Mouse (Mus musculus): Measurements from ENCODE around the gene Cdyl2. TPM values are rescaled to one million over a fixed set of nuclear protein-coding genes. Genes with fewer than 3 reads are reported as not detected.
A peak's percentile ranks its signal among the peaks of the same experiment; 100 is the strongest.

The Cdyl2 gene
- polyA plus RNA-seq, 1 experiment from 2014 or later, result 6.5 TPM

- no peak for ATAC-seq
Observed at GRCm38 (mm10) chr8:116656811-116657210, 76.0 kb downstream of the Cdyl2 start.

GRCm38 (mm10) chr8:116654881-116655280, 77.9 kb downstream of the Cdyl2 start:
- WGBS, result 84% methylated on average over 3 of the region's 3 CpGs
- H3K4me2 ChIP-seq (ENCODE audit: low read length), result no peak overlapping the region

More at GRCm38 (mm10) chr8:116656811-116657210, 76.0 kb downstream of the Cdyl2 start:
- WGBS, result 81% methylated on average over 3 of the region's 3 CpGs
- no peaks in the 10 kb centered on the region for H3K9me3 ChIP-seq (replicated peaks; ENCODE audit: control insufficient read depth, low read length)
- no peaks in the 10 kb centered on the region; the same call in 1 of the 2 replicates for H3K4me1 ChIP-seq (ENCODE audit: control insufficient read depth, insufficient read depth, low read length)
- no peak overlapping the region for H3K4me3 ChIP-seq (ENCODE audit: low read depth, low read length)
- no peak for DNase-seq (ENCODE audit: low spot score)
- no peak overlapping the region for H3K4me2 ChIP-seq (ENCODE audit: low read length)
- no peaks in the 10 kb centered on the region for H3K36me3 ChIP-seq (ENCODE audit: control insufficient read depth, insufficient read depth, low read length)
- H3K27me3 ChIP-seq (replicated peaks; ENCODE audit: control insufficient read depth, insufficient read depth, low read length), result no peaks in the 10 kb centered on the region
- no peak overlapping the region for H3K9ac ChIP-seq (ENCODE audit: low read length)
- no peak overlapping the region for H3K27ac ChIP-seq (ENCODE audit: low read depth, low read length)

GRCm38 (mm10) chr8:116652949-116653348, 79.8 kb downstream of the Cdyl2 start:
- no peaks in the 10 kb centered on the region; the same call in 1 of the 2 replicates for H3K4me1 ChIP-seq (ENCODE audit: control insufficient read depth, insufficient read depth, low read length)
- ATAC-seq, result peak; percentile 80
- no peak overlapping the region for H3K4me2 ChIP-seq (ENCODE audit: low read length)
- no peaks in the 10 kb centered on the region for H3K27me3 ChIP-seq (replicated peaks; ENCODE audit: control insufficient read depth, insufficient read depth, low read length)
- no peak overlapping the region for H3K4me3 ChIP-seq (ENCODE audit: low read depth, low read length)
- no peak overlapping the region for H3K27ac ChIP-seq (ENCODE audit: low read depth, low read length)
- DNase-seq (ENCODE audit: low spot score), result peak; percentile 81
- H3K36me3 ChIP-seq (ENCODE audit: control insufficient read depth, insufficient read depth, low read length), result no peaks in the 10 kb centered on the region
- H3K9ac ChIP-seq (ENCODE audit: low read length), result no peak overlapping the region
- H3K9me3 ChIP-seq (replicated peaks; ENCODE audit: control insufficient read depth, low read length), result no peaks in the 10 kb centered on the region
- WGBS, result 17% methylated on average over 4 of the region's 4 CpGs

More at GRCm38 (mm10) chr8:116654881-116655280, 77.9 kb downstream of the Cdyl2 start:
- Histone ChIP-seq H3K9ac (ENCODE audit: low read length) (no peak overlapping the region), H3K27me3 (replicated peaks; ENCODE audit: control insufficient read depth, insufficient read depth, low read length) (no peaks in the 10 kb centered on the region), H3K27ac (ENCODE audit: low read depth, low read length) (no peak overlapping the region), H3K36me3 (ENCODE audit: control insufficient read depth, insufficient read depth, low read length) (no peaks in the 10 kb centered on the region), H3K4me3 (ENCODE audit: low read depth, low read length) (no peak overlapping the region), H3K9me3 (replicated peaks; ENCODE audit: control insufficient read depth, low read length) (no peaks in the 10 kb centered on the region), H3K4me1 (ENCODE audit: control insufficient read depth, insufficient read depth, low read length) (no peaks in the 10 kb centered on the region; the same call in 1 of the 2 replicates)
- DNase-seq (ENCODE audit: low spot score) (no peak), ATAC-seq (no peak)

GRCm38 (mm10) chr8:116649975-116650725, 82.6 kb downstream of the Cdyl2 start:
- H3K36me3 ChIP-seq (ENCODE audit: control insufficient read depth, insufficient read depth, low read length), result no peaks in the 10 kb centered on the region
- H3K4me1 ChIP-seq (ENCODE audit: control insufficient read depth, insufficient read depth, low read length), result no peaks in the 10 kb centered on the region; the same call in 1 of the 2 replicates
- H3K27ac ChIP-seq (ENCODE audit: low read depth, low read length), result no peak overlapping the region
- 83% methylated on average over 16 of the region's 16 CpGs for WGBS
- no peak overlapping the region for H3K9ac ChIP-seq (ENCODE audit: low read length)
- no peak for DNase-seq (ENCODE audit: low spot score)
- no peaks in the 10 kb centered on the region for H3K9me3 ChIP-seq (replicated peaks; ENCODE audit: control insufficient read depth, low read length)
- H3K4me2 ChIP-seq (ENCODE audit: low read length), result no peak overlapping the region
- H3K27me3 ChIP-seq (replicated peaks; ENCODE audit: control insufficient read depth, insufficient read depth, low read length), result no peaks in the 10 kb centered on the region
- H3K4me3 ChIP-seq (ENCODE audit: low read depth, low read length), result no peak overlapping the region
- no peak for ATAC-seq

GRCm38 (mm10) chr8:116645376-116645775, 87.4 kb downstream of the Cdyl2 start:
- 86% methylated on average over 4 of the region's 4 CpGs for WGBS

GRCm38 (mm10) chr8:116640925-116641324, 91.9 kb downstream of the Cdyl2 start:
- Histone ChIP-seq H3K27ac (ENCODE audit: low read depth, low read length) (no peak overlapping the region), H3K4me3 (ENCODE audit: low read depth, low read length) (no peak overlapping the region), H3K4me2 (ENCODE audit: low read length) (no peak overlapping the region), H3K9ac (ENCODE audit: low read length) (no peak overlapping the region), H3K4me1 (ENCODE audit: control insufficient read depth, insufficient read depth, low read length) (no peaks in the 10 kb centered on the region), H3K36me3 (ENCODE audit: control insufficient read depth, insufficient read depth, low read length) (no peaks in the 10 kb centered on the region), H3K9me3 (replicated peaks; ENCODE audit: control insufficient read depth, low read length) (no peaks in the 10 kb centered on the region), H3K27me3 (replicated peaks; ENCODE audit: control insufficient read depth, insufficient read depth, low read length) (no peaks in the 10 kb centered on the region)
- 88% methylated on average over 10 of the region's 10 CpGs for WGBS
- no peak for DNase-seq (ENCODE audit: low spot score)
- no peak for ATAC-seq

More at GRCm38 (mm10) chr8:116645376-116645775, 87.4 kb downstream of the Cdyl2 start:
- H3K27ac ChIP-seq (ENCODE audit: low read depth, low read length), result no peak overlapping the region
- H3K36me3 ChIP-seq (ENCODE audit: control insufficient read depth, insufficient read depth, low read length), result no peaks in the 10 kb centered on the region
- no peak overlapping the region for H3K4me3 ChIP-seq (ENCODE audit: low read depth, low read length)
- H3K4me1 ChIP-seq (ENCODE audit: control insufficient read depth, insufficient read depth, low read length), result no peaks in the 10 kb centered on the region
- H3K27me3 ChIP-seq (replicated peaks; ENCODE audit: control insufficient read depth, insufficient read depth, low read length), result no peaks in the 10 kb centered on the region
- no peak overlapping the region for H3K4me2 ChIP-seq (ENCODE audit: low read length)
- no peak overlapping the region for H3K9ac ChIP-seq (ENCODE audit: low read length)
- DNase-seq (ENCODE audit: low spot score) (no peak), ATAC-seq (no peak)
- H3K9me3 ChIP-seq (replicated peaks; ENCODE audit: control insufficient read depth, low read length), result no peaks in the 10 kb centered on the region

GRCm38 (mm10) chr8:116637998-116638397, 94.8 kb downstream of the Cdyl2 start:
- Histone ChIP-seq H3K9ac (ENCODE audit: low read length) (no peak overlapping the region), H3K9me3 (replicated peaks; ENCODE audit: control insufficient read depth, low read length) (no peaks in the 10 kb centered on the region), H3K36me3 (ENCODE audit: control insufficient read depth, insufficient read depth, low read length) (no peaks in the 10 kb centered on the region), H3K4me1 (ENCODE audit: control insufficient read depth, insufficient read depth, low read length) (no peaks in the 10 kb centered on the region), H3K4me2 (ENCODE audit: low read length) (no peak overlapping the region), H3K27ac (ENCODE audit: low read depth, low read length) (no peak overlapping the region), H3K4me3 (ENCODE audit: low read depth, low read length) (no peak overlapping the region), H3K27me3 (replicated peaks; ENCODE audit: control insufficient read depth, insufficient read depth, low read length) (no peaks in the 10 kb centered on the region)
- no peak for ATAC-seq
- WGBS, result 87% methylated on average over 4 of the region's 4 CpGs
- DNase-seq (ENCODE audit: low spot score), result no peak

- Histone ChIP-seq H3K4me1 (ENCODE audit: control insufficient read depth, insufficient read depth, low read length) (no peaks in the 10 kb centered on the region), H3K27ac (ENCODE audit: low read depth, low read length) (no peak overlapping the region), H3K36me3 (ENCODE audit: control insufficient read depth, insufficient read depth, low read length) (no peaks in the 10 kb centered on the region), H3K4me3 (ENCODE audit: low read depth, low read length) (no peak overlapping the region), H3K9me3 (replicated peaks; ENCODE audit: control insufficient read depth, low read length) (no peaks in the 10 kb centered on the region), H3K4me2 (ENCODE audit: low read length) (no peak overlapping the region), H3K27me3 (replicated peaks; ENCODE audit: control insufficient read depth, insufficient read depth, low read length) (no peaks in the 10 kb centered on the region), H3K9ac (ENCODE audit: low read length) (no peak overlapping the region)
- DNase-seq (ENCODE audit: low spot score) (no peak), ATAC-seq (no peak)
- WGBS, result 90% methylated on average over 7 of the region's 7 CpGs
Observed at GRCm38 (mm10) chr8:116637193-116637592, 95.6 kb downstream of the Cdyl2 start.

GRCm38 (mm10) chr8:116636396-116636795, 96.4 kb downstream of the Cdyl2 start:
- no peak overlapping the region for H3K4me3 ChIP-seq (ENCODE audit: low read depth, low read length)
- DNase-seq (ENCODE audit: low spot score) (no peak), ATAC-seq (no peak)
- H3K9ac ChIP-seq (ENCODE audit: low read length), result no peak overlapping the region
- 91% methylated on average over 10 of the region's 10 CpGs for WGBS
- H3K4me2 ChIP-seq (ENCODE audit: low read length), result no peak overlapping the region
- H3K36me3 ChIP-seq (ENCODE audit: control insufficient read depth, insufficient read depth, low read length), result no peaks in the 10 kb centered on the region
- no peaks in the 10 kb centered on the region for H3K9me3 ChIP-seq (replicated peaks; ENCODE audit: control insufficient read depth, low read length)
- H3K27ac ChIP-seq (ENCODE audit: low read depth, low read length), result no peak overlapping the region
- no peaks in the 10 kb centered on the region for H3K27me3 ChIP-seq (replicated peaks; ENCODE audit: control insufficient read depth, insufficient read depth, low read length)
- no peaks in the 10 kb centered on the region for H3K4me1 ChIP-seq (ENCODE audit: control insufficient read depth, insufficient read depth, low read length)

Measured in forebrain, embryonic 14.5 days (tissue).